Mouse (Mus musculus): ENCODE results near the gene Vmn1r67.

Gene Vmn1r67

GRCm38 (mm10) chr7:10443031-10443430, at the start of gene Vmn1r67:
Gene Vmn1r67, plus strand, starts transcription at chr7:10443331.
- DNase-seq: no peak

DNA sequence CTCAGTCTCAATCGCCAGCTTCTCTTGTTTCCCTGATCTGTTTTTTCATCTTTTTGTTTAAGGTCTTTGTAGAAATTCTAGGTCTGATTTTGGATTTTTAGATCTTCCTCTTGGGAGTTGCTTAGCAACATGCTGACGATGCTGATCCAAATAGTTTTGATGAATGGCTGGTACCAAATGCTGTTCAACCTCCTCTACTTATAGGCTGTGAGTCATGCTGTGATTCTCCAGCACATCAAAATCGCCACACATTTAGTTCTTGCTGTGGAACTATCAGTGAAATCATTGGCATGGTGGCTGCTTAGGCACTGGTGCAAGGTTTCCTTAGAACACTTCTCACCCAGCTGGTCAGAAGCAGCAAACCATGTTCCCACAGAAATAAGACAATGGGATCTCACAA, 15.0 kb downstream of the Vmn1r67 start:
- no peak for DNase-seq

- no peak for DNase-seq
Measured at GRCm38 (mm10) chr7:10479813-10480212, 36.7 kb downstream of the Vmn1r67 start.

DNA sequence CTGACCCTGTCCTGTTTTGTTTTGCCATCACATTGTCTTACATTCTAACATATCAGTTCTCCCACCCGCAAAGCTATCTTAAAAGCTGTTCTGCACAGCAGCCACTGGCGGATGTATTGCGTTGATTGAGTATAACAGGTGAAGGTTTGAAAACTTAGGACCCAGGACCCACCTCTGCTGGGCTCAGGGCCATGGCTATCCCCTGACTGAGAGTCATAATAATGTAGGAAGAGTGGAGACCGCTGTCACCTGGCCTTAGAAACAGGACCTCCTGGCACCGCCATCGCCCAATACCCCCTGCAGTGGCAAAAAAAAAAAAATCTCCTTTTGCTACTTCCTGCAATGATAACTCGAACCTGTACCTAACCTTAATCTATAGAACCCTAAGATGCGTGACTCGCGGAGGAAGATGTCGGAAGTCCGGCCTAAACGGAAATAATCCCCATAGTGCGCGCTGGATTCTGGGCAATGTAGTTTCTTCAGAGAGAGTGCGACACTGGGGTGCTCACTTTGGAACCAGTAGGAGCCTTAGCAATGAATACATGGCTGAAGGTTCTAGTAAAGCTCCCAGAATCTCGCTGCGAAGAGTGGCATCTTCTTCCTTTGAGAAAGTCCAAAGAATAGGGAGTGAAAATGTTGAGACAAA, 37.6 kb downstream of the Vmn1r67 start:
- no peak for DNase-seq

DNA sequence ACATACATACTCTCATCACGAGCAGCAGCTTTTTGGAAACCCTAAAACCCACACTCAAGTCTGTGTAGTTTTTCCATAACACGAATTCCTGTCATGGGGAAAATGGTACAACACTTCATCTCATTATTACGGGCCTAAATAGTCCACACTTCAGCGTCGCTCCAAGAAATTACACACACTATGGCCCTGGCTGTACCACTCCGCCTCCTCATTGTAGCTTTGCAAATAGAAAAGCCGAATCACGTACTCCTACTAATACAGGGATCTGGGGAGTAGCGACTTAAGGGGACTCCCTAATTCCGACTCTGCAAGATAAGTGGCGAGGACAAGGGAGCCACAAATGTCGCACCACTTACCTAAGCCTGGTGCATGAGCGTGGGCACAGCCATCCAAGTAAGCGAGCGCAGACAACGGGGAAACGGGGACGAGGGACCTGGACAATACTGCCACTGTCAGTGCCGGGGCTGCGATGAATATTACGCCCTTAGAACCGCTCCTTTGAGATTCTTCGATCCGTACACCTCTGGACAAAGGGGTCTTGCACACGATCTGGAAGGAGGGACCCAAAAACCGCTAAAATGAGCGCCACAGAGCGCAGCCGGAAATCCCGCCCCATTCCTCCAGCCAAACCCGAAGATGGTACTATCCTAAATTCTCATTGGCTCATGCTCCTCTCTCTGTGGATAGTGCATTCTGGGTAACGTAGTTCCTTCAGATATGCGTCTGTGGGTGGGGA, 51.8 kb downstream of the Vmn1r67 start, which contains the start of gene Zik1:
Gene Zik1, minus strand, starts transcription at position 609 of the 736 bp plus-strand sequence.
- peak; percentile 64 for DNase-seq

GRCm38 (mm10) chr7:10495578-10495977, 52.4 kb downstream of the Vmn1r67 start:
- no peak for DNase-seq

All from lung, postnatal 36 days (tissue).